Mouse (Mus musculus) adrenal gland, postnatal 14 days (tissue): ENCODE results near the gene Rdh9. TPM values are rescaled to one million over a fixed set of nuclear protein-coding genes. Genes with fewer than 3 reads are reported as not detected.
"Not testable (repeated sequence)": the region's sequence is repeated elsewhere in the genome, so short reads cannot be mapped to it uniquely, and the experiment has no call there.

Experiments
- DNase-seq: peaks from one replicate; pipeline ENCODE4 v3.0.0; 2021; ENCODE audit warnings: mixed read lengths
- total RNA-seq: library from RNA; stranded (reverse); gene quantifications from 2 replicates; pipeline ENCODE4 v1.2.3, GENCODE M21; 2021

Rdh9 gene
- total RNA-seq, 1 experiment from 2014 or later: 21.4 TPM

GRCm38 (mm10) chr10:127759181-127760110, 16.7 kb upstream of the Rdh9 start, which contains the start of the genes Rdh1 and Rdh16f1:
Gene Rdh1 (plus strand): TSS chr10:127759721.
Gene Rdh16f1 (plus strand): TSS chr10:127759787.
- peak; percentile 56 for DNase-seq

GRCm38 (mm10) chr10:127762926-127763325, 13.3 kb upstream of the Rdh9 start:
- not testable (repeated sequence) for DNase-seq

GRCm38 (mm10) chr10:127763914-127764680, 12.1 kb upstream of the Rdh9 start:
- no peak for DNase-seq

- DNase-seq: no peak
These were observed 9.6 kb upstream of the Rdh9 start for GRCm38 (mm10) chr10:127766564-127766963.

- not testable (repeated sequence) for DNase-seq
These were observed 6.1 kb downstream of the Rdh9 start for GRCm38 (mm10) chr10:127782321-127782720.

- DNase-seq: not testable (repeated sequence)
These were observed 9.2 kb downstream of the Rdh9 start for GRCm38 (mm10) chr10:127785411-127785810.

- no peak for DNase-seq
These were observed 23.1 kb downstream of the Rdh9 start for GRCm38 (mm10) chr10:127799295-127799694.

GRCm38 (mm10) chr10:127800891-127801290, 24.7 kb downstream of the Rdh9 start, which contains the start of gene Rdh16:
Gene Rdh16 (plus strand): TSS chr10:127801152.
- DNase-seq: no peak

GRCm38 (mm10) chr10:127801612-127802011, 25.4 kb downstream of the Rdh9 start:
- DNase-seq: no peak

- DNase-seq: no peak
These were observed 26.1 kb downstream of the Rdh9 start for GRCm38 (mm10) chr10:127802236-127802635.

GRCm38 (mm10) chr10:127804416-127804815, 28.2 kb downstream of the Rdh9 start:
- no peak for DNase-seq

GRCm38 (mm10) chr10:127815888-127816287, 39.7 kb downstream of the Rdh9 start:
- no peak for DNase-seq

GRCm38 (mm10) chr10:127817268-127817910, 41.2 kb downstream of the Rdh9 start:
- not testable (repeated sequence) for DNase-seq

GRCm38 (mm10) chr10:127821806-127822205, 45.6 kb downstream of the Rdh9 start:
- DNase-seq: not testable (repeated sequence)

- peak; percentile 29 for DNase-seq
These were observed 49.2 kb downstream of the Rdh9 start for GRCm38 (mm10) chr10:127825386-127825785.

- DNase-seq: no peak
These were observed 52.9 kb downstream of the Rdh9 start for GRCm38 (mm10) chr10:127829121-127829520.

- not testable (repeated sequence) for DNase-seq
These were observed 58.0 kb downstream of the Rdh9 start for GRCm38 (mm10) chr10:127834186-127834585.

GRCm38 (mm10) chr10:127835292-127835691, 59.1 kb downstream of the Rdh9 start:
- DNase-seq: no peak

GRCm38 (mm10) chr10:127837793-127838192, 61.6 kb downstream of the Rdh9 start:
- DNase-seq: peak; percentile 24

GRCm38 (mm10) chr10:127838539-127838938, 62.4 kb downstream of the Rdh9 start:
- DNase-seq: no peak

GRCm38 (mm10) chr10:127840776-127841175, 64.6 kb downstream of the Rdh9 start:
- no peak for DNase-seq
